Mouse (Mus musculus) C2C12 (cell line): Measurements from ENCODE around the gene Nans.

Experiments used
- CEBPB ChIP-seq: IDR thresholded peaks from one replicate; pipeline ENCODE4 v1.6.1; 2011; ENCODE audit warnings: low read depth, mild to moderate bottlenecking, control low read depth, moderate library complexity
- CTCF ChIP-seq: IDR thresholded peaks from one replicate; pipeline ENCODE4 v1.5.1; 2011; ENCODE audit not compliant: control insufficient read depth, insufficient read depth, insufficient read length
- FOSL1 ChIP-seq: IDR thresholded peaks from one replicate; pipeline ENCODE4 v1.8.0; 2011; ENCODE audit warnings: mild to moderate bottlenecking, low read length; ENCODE audit not compliant: poor library complexity, insufficient read depth, severe bottlenecking
- MAX ChIP-seq: IDR thresholded peaks from one replicate; pipeline ENCODE4 v1.6.1; 2011; ENCODE audit warnings: mild to moderate bottlenecking, control low read depth
- MYOD1 ChIP-seq: IDR thresholded peaks from one replicate; pipeline ENCODE4 v1.6.1; 2011; ENCODE audit warnings: low read depth; ENCODE audit not compliant: control insufficient read depth, insufficient read length
- MYOG ChIP-seq: IDR thresholded peaks from one replicate; pipeline ENCODE4 v1.6.1; 2011; ENCODE audit not compliant: control insufficient read depth, insufficient read length; ENCODE audit errors: extremely low read depth
- USF1 ChIP-seq: IDR thresholded peaks from one replicate; pipeline ENCODE4 v1.6.1; 2011; ENCODE audit warnings: low read depth, mild to moderate bottlenecking, control low read depth, moderate library complexity

DNA sequence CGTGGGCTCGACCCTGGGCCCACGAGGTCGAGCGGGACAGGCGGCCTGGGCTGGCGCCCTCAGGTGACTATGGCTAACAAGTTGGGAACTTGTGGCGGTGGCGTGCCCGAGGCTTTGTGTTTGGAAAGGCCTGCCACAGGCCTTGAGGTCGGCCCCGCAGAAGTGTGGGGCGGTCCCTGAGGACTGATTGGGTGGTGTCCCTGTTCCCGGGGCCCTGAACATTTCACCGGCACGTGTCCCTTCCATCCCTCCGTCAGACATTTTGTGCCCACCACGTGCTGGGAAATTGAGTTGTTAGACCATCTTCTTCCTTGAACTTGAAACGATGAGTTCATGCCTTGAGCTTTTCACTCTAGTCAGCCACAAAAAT lies 36.6 kb upstream of the Nans start:
- TF ChIP-seq CTCF, result no peak
- peak; percentile 82 for TF ChIP-seq USF1
- TF ChIP-seq MYOD1, result no peak
- TF ChIP-seq MAX, result peak; percentile 100
- no peak for TF ChIP-seq FOSL1
- no peak for TF ChIP-seq MYOG
- no peak for TF ChIP-seq CEBPB
